Mouse (Mus musculus) right cerebral cortex, postnatal 25 days (tissue): ENCODE results near the gene Acsl1.
"Not testable (repeated sequence)": the region's sequence is repeated elsewhere in the genome, so short reads cannot be mapped to it uniquely, and the experiment has no call there.

Experiments used
- DNase-seq: peaks from one replicate; pipeline ENCODE4 v3.0.0; 2022

Acsl1 gene

GRCm38 (mm10) chr8:46566914-46567529, 96.2 kb downstream of the Acsl1 start:
- DNase-seq: peak; percentile 74

- peak; percentile 24 for DNase-seq
Measured at GRCm38 (mm10) chr8:46567946-46568345, 97.1 kb downstream of the Acsl1 start.

GRCm38 (mm10) chr8:46568942-46569341, 98.1 kb downstream of the Acsl1 start:
- no peak for DNase-seq

- DNase-seq: no peak
Measured at GRCm38 (mm10) chr8:46569659-46570441, 99.0 kb downstream of the Acsl1 start.

GRCm38 (mm10) chr8:46570673-46571072, 99.8 kb downstream of the Acsl1 start:
- DNase-seq: no peak

- no peak for DNase-seq
Measured at GRCm38 (mm10) chr8:46573446-46573845, 102.6 kb downstream of the Acsl1 start.

GRCm38 (mm10) chr8:46573964-46574363, 103.1 kb downstream of the Acsl1 start:
- no peak for DNase-seq

GRCm38 (mm10) chr8:46578794-46579193, 108.0 kb downstream of the Acsl1 start:
- DNase-seq: no peak

- not testable (repeated sequence) for DNase-seq
Measured at GRCm38 (mm10) chr8:46584328-46584727, 113.5 kb downstream of the Acsl1 start.

- no peak for DNase-seq
Measured at GRCm38 (mm10) chr8:46585576-46585975, 114.7 kb downstream of the Acsl1 start.
